Mouse (Mus musculus): ENCODE measurements at regions not wholly inside any gene's neighbourhood (a gene's known extent, or its start where the extent isn't known, plus 50 kb on each side); places are given as distances from the start of the nearest gene placed in this dataset.
"Not testable (repeated sequence)": the region's sequence is repeated elsewhere in the genome, so short reads cannot be mapped to it uniquely, and the experiment has no call there.

GRCm38 (mm10) chr17:17293932-17294534 lies 80.1 kb upstream of the Riok2 start:
- peak; percentile 84 for DNase-seq (ENCODE audit: low read depth)

GRCm38 (mm10) chr17:17295037-17295436 lies 79.1 kb upstream of the Riok2 start:
- DNase-seq (ENCODE audit: low read depth), result not testable (repeated sequence)

- DNase-seq (ENCODE audit: low read depth), result not testable (repeated sequence)
These were observed 70.6 kb upstream of the Riok2 start for GRCm38 (mm10) chr17:17303496-17303895.

Measured in naive thymus-derived CD4-positive, alpha-beta T cell, adult 2 months (primary cell).